Mouse (Mus musculus) telencephalon, adult 2 months (tissue): ENCODE measurements around the gene Zhx3.
A peak's percentile ranks its signal among the peaks of the same experiment; 100 is the strongest.

Experiments used
- DNase-seq: peaks from one replicate; pipeline ENCODE4 v3.0.0-alpha.2; 2011; ENCODE audit warnings: low read depth, low spot score

Zhx3 gene

GRCm38 (mm10) chr2:160760433-160761184 is 112.2 kb downstream of the Zhx3 start:
- no peak for DNase-seq

DNA sequence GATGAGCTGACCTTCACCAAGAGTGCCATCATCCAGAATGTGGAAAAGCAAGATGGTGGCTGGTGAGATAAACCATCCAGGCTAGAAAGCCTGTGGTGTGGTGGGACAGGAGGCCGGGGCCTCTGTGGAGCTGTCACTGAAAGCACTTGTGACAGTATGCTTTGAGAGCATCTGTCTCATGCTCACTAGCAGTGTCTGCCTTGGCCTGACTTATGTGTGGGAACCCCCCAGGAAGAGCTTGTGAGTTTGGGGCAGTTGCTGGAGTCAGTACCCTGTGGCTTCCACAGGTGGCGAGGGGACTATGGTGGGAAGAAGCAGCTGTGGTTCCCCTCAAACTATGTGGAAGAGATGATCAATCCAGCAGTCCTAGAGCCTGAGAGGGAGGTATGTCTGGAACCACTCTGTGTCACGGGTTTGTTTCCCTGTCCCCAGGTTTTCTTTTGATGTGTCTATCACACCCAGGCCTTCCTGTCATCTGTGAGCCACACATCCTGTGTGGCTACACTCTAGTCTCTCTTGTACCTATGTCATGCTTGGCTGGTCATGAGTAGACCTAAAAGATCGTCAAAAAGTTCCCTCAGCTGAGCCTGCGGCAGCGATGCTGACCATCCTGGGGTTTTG is 116.1 kb downstream of the Zhx3 start:
- DNase-seq, result no peak

GRCm38 (mm10) chr2:160747075-160747474 is 125.7 kb downstream of the Zhx3 start:
- no peak for DNase-seq

DNA sequence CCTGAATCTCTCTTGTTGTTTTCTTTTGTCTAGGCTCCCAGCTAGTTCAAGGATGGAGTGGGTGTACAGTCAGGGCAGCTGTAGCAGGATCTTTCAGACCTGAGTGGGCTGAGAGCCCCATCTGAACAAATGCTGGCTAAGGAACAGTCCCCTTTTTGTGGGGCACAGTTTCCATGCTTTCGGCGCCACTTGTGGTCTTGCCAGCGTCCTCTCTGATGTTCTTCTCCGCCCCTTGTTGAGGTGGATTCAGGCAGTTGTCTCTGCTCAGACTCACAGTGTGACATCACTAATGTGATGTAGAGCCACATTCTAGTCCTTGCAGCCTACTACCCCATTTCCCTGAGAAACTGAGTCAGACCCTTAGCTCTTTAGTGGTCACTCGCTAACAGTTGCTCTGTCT is 126.2 kb downstream of the Zhx3 start:
- DNase-seq, result no peak

- DNase-seq, result no peak
Observed at GRCm38 (mm10) chr2:160745497-160745896, 127.3 kb downstream of the Zhx3 start.

- no peak for DNase-seq
Observed at GRCm38 (mm10) chr2:160744823-160745210, 128.0 kb downstream of the Zhx3 start.

- DNase-seq, result no peak
Observed at GRCm38 (mm10) chr2:160744040-160744822, 128.6 kb downstream of the Zhx3 start.

DNA sequence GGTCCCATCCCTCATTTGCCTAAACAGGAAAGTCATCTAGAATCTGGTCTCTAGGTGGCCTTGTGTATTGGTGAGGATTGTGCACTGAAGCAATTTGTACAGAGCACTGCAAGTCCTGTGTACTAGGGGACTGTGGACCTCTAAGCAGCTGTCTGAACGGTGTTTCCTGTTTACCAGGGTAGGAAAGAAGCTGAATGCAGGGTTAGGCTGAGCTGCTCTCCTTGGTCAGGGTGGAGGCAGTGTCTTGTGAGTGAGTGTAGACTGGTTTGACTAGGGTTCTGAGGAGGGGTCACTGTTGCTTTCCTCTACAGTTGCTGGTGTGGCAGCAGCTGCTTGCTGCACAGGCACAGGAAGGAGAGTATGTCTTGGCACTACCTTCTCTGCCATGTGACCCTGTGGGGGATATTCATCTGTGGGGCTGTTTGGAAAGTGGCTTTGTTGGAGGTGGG is 130.6 kb downstream of the Zhx3 start:
- DNase-seq, result no peak

DNA sequence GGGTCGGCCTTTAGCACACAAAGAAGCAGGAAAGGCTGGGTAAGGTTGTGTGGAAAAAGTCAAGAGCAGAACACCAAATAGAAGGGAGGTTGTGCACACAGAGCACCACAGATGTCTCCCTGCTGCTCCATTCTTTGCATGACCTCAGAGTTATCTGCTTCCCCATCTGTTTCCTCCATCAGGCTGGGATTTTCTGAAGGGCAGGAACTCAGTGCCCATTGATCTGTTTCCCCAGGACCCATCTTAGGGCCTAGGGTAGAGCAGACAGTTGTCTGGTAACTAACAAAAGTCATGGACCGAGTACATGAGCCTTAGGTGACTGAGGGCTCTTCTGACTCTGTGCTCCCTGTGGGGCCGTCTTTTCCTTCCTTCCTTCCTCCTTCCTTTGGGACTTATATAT is 131.2 kb downstream of the Zhx3 start:
- no peak for DNase-seq

GRCm38 (mm10) chr2:160740521-160741156 is 132.2 kb downstream of the Zhx3 start:
- DNase-seq, result no peak

DNA sequence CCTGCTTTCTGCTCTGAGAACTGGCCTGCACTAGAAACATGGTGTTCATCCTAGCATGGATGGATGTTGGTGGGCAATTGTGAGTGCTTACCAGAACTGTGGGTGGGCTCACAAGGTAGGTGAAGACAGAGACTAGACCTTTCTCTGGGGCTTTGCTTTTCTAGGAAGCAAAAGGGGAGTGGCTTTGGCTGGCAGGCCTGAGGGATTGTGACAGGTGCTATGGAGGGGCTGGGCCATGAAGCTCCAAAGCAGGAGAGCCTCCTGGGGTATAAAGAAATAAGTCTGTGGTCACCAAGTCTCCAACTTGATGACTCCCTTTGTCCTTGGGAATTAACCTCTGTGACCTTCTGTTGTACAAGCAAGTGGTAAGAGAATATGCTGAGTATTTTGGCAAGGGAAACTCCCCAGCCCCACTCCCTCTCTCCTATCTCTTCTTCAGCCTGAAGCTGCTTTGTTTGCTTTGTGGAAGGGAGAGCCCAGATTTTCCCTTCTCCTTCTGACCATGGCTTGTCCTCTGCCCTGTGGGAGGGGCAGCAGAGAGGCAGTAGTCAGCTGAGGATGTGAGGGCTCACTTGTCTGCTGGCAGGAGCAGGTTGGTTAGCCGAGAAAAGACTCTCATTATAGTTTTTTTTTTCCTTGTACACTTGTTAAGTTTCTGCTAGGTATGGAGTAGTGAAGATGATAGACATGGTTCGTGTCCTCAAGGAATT is 133.0 kb downstream of the Zhx3 start:
- no peak for DNase-seq

- DNase-seq, result no peak
Observed at GRCm38 (mm10) chr2:160738354-160738753, 134.4 kb downstream of the Zhx3 start.

GRCm38 (mm10) chr2:160736466-160736865 is 136.3 kb downstream of the Zhx3 start:
- no peak for DNase-seq

DNA sequence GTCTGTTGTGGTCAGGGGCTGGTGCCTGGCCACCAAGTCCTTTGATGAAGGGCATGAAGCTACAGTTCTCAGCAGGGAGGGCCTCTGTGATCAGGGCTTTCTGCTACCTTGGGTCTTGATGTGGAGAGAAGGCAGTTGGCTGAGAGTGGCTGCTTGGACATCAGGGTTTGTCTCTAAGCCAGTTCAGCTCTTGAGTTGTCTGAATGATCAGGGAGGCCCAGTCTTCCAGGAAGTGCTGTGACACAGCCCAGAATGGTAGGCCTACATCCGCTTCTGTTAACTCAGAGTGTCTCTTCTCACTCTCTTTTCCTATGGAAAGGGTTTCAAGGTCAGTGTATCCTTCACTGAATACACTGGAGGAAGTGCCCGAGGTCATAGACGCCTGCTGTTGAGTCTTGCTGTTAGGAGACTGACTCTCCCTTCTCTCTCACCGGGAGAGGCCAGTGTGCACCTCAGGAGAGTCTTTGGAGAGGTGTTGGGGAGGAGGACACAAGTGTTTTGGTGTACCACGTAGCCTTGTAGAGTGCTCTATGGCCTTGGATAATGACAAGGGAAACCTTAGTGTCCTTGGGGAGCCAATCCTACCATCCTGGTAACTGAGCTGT is 137.0 kb downstream of the Zhx3 start:
- no peak for DNase-seq

DNA sequence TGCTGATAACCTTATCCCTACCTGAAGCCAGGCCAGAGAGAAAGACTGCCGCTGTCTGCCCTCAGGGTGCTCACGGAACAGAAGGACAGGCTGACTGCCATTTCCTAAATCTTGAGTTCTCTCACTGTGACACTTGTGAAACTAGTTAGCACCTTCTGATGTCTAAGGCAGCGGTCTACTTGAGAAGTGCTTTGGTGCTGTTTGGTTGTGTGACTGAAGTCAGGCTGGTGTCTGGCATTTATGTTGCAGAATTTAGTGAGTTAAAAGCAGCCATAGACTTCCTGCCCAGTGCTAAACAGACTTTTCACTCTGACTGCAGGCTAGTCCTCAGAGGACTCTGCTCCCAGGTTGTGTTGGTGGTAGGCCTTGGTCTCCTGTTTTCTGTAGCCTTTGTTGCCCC is 138.5 kb downstream of the Zhx3 start:
- no peak for DNase-seq

- no peak for DNase-seq
Observed at GRCm38 (mm10) chr2:160733131-160733531, 139.7 kb downstream of the Zhx3 start.

- no peak for DNase-seq
Observed at GRCm38 (mm10) chr2:160732420-160732995, 140.3 kb downstream of the Zhx3 start.

DNA sequence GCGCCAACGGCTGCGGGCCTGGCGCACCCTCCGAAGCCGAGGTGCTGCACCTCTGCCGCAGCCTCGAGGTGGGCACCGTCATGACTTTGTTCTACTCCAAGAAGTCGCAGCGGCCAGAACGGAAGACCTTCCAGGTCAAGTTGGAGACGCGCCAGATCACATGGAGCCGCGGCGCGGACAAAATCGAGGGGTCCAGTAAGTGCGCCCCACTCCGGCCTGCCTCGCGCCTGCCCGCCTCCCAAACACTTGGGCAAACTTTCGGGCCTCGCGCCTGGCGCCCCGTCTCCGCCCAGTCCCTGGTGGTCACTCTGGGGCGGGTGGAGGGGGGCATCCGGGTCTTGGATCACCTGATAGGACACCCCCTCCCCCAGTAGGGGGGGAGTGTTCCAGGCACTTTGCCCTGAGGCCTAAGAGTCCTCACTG is 140.9 kb downstream of the Zhx3 start:
- DNase-seq, result no peak

DNA sequence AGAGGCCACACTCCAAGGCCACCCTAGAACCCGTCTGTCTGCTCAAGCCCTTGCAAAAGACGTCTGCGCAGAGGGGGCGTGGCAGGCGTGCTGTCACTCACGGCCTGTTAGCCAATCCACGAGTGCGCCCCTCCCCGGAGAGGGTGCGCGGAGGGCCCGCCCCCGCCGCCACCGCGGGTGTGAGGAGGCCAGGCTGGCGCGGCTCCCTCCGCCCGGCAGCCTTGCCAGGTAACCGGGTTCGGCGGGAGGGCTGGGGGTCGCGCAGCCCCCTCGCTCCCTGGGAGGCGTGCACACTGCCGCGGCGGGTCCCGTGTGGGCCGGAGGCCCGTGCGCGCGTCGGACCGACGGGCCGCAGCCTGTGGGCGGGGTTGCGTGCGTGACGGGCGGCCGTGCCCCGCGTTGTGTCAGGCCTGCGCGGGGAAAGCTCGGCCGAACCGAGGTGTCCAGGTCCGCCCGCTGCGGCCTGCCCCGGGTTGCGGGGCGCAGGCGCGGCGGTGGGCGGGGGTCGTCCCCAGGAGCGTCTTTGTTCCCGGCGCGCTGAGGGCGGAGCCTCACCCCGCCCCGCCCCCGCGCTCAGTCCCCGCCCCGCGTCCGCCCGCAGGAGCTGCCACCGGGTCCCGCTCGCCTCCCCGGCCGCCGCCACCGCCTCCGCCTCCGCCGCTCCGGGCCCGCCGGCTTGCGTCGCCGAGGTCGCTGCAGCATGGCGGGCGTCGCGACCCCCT is 141.5 kb downstream of the Zhx3 start, which contains the start of gene Plcg1:
Plcg1 (plus strand) TSS at position 184 of the 722 bp plus-strand sequence.
- DNase-seq, result peak; percentile 85

DNA sequence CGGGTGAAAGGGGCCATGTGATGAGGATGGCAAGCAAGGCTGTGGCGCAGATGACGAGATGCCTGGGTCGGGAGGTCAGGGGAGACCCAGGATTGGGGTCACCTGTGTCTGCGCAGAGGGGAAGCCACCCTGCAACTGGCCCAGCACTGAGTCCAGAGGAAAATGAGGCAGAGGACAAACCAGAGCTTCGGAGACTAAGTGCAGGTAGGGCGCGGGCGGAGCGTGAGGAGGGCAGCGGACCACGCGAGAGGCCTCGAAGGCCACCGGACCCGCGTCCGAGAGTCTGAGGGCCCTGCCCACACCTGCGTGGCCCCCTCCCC is 142.0 kb downstream of the Zhx3 start:
- DNase-seq, result no peak
